Mouse (Mus musculus): ENCODE data around the gene Cep55.

Cep55 gene

GRCm38 (mm10) chr19:38049686-38050085 lies 5.1 kb upstream of the Cep55 start:
- DNase-seq: no peak

- peak; percentile 26 for DNase-seq
Measured at GRCm38 (mm10) chr19:38053227-38054041, 1.4 kb upstream of the Cep55 start.

GRCm38 (mm10) chr19:38054149-38054719 lies 577 bp upstream of the Cep55 start:
- DNase-seq: peak; percentile 78

GRCm38 (mm10) chr19:38055798-38056197 lies 987 bp downstream of the Cep55 start:
- DNase-seq: no peak

- no peak for DNase-seq
Measured at GRCm38 (mm10) chr19:38056276-38056675, 1.5 kb downstream of the Cep55 start.

- no peak for DNase-seq
Measured at GRCm38 (mm10) chr19:38056931-38057330, 2.1 kb downstream of the Cep55 start.

GRCm38 (mm10) chr19:38063201-38063600 lies 8.4 kb downstream of the Cep55 start:
- no peak for DNase-seq

GRCm38 (mm10) chr19:38064051-38064450 lies 9.2 kb downstream of the Cep55 start:
- DNase-seq: no peak

GRCm38 (mm10) chr19:38073226-38073625 lies 18.4 kb downstream of the Cep55 start:
- no peak for DNase-seq

GRCm38 (mm10) chr19:38075051-38075450 lies 20.2 kb downstream of the Cep55 start:
- DNase-seq: no peak

GRCm38 (mm10) chr19:38076251-38076650 lies 21.4 kb downstream of the Cep55 start:
- no peak for DNase-seq

GRCm38 (mm10) chr19:38077851-38078540 lies 23.2 kb downstream of the Cep55 start:
- DNase-seq: no peak

- DNase-seq: no peak
Measured at GRCm38 (mm10) chr19:38081361-38081760, 26.6 kb downstream of the Cep55 start.

GRCm38 (mm10) chr19:38082931-38083525 lies 28.2 kb downstream of the Cep55 start:
- DNase-seq: no peak

- DNase-seq: no peak
Measured at GRCm38 (mm10) chr19:38085841-38086240, 31.0 kb downstream of the Cep55 start.

- no peak for DNase-seq
Measured at GRCm38 (mm10) chr19:38086948-38087551, 32.2 kb downstream of the Cep55 start.

GRCm38 (mm10) chr19:38089358-38089757 lies 34.5 kb downstream of the Cep55 start:
- DNase-seq: no peak

- no peak for DNase-seq
Measured at GRCm38 (mm10) chr19:38091512-38091985, 36.7 kb downstream of the Cep55 start.

GRCm38 (mm10) chr19:38096231-38096630 lies 41.4 kb downstream of the Cep55 start:
- DNase-seq: no peak

- DNase-seq: no peak
Measured at GRCm38 (mm10) chr19:38096858-38097758, 42.3 kb downstream of the Cep55 start, which contains the start of gene Ffar4. Ffar4 (plus strand) TSS chr19:38097071.

GRCm38 (mm10) chr19:38107871-38108270 lies 53.1 kb downstream of the Cep55 start:
- no peak for DNase-seq
